ENCODE assay signal across 20 mouse cellular contexts in genomic region chr5:117916349-117916748, GRCm38 (mm10).
DNase-seq lines count a peak whose midpoint lies in the region; ATAC-seq and TF ChIP-seq lines count a peak whose summit lies in the region.
"Had no signal": no experiment of that assay in that cellular context is flagged by ENCODE, and none has a peak within 500 bp of the region (broad histone marks: within the 10 kb centered on the region; RNA-seq: fewer than 3 reads in every experiment).

No protein-coding gene starts in this region.

- peak; percentile 87 for ATAC-seq in frontal cortex, adult (ENCODE audit: low TSS enrichment)
- peak; percentile 74 for ATAC-seq in common myeloid progenitor, adult 5-6 weeks (replicated peaks; ENCODE audit: low read depth, poor library complexity, severe bottlenecking)
- ATAC-seq in midbrain, embryonic 13.5 days, result no peak
- ATAC-seq: forebrain, postnatal 0 days; liver, postnatal 0 days; midbrain, embryonic 15.5 days had no signal

- H3K4me1 ChIP-seq in midbrain, embryonic 13.5 days (replicated peaks), result no peaks in the 10 kb centered on the region
- H3K4me1 ChIP-seq: embryonic facial prominence, embryonic 13.5 days; heart, embryonic 10.5 days; hindbrain, embryonic 15.5 days; midbrain, embryonic 15.5 days had no signal

- H3K27ac ChIP-seq in left cerebral cortex, adult 2 months, result no peak overlapping the region
- H3K27ac ChIP-seq in midbrain, embryonic 13.5 days, result no peak overlapping the region
- H3K27ac ChIP-seq: embryonic facial prominence, embryonic 13.5 days; heart, embryonic 10.5 days; hindbrain, embryonic 15.5 days; macrophage; midbrain, embryonic 15.5 days had no signal

- no peaks in the 10 kb centered on the region for H3K9me3 ChIP-seq in midbrain, embryonic 13.5 days
- H3K9me3 ChIP-seq: embryonic facial prominence, embryonic 13.5 days; heart, embryonic 10.5 days; hindbrain, embryonic 15.5 days; midbrain, embryonic 15.5 days had no signal

- no peak overlapping the region for H3K9ac ChIP-seq in midbrain, embryonic 13.5 days (replicated peaks)
- H3K9ac ChIP-seq: embryonic facial prominence, embryonic 13.5 days; forebrain, postnatal 0 days; hindbrain, embryonic 15.5 days; liver, postnatal 0 days; midbrain, embryonic 15.5 days had no signal

- no peak overlapping the region for H3K4me3 ChIP-seq in left cerebral cortex, adult 2 months
- H3K4me3 ChIP-seq in midbrain, embryonic 13.5 days (replicated peaks), result no peak overlapping the region
- H3K4me3 ChIP-seq: embryonic facial prominence, embryonic 13.5 days; heart, embryonic 10.5 days; hindbrain, embryonic 15.5 days; midbrain, embryonic 15.5 days had no signal

- no peak overlapping the region for H3K4me2 ChIP-seq in midbrain, embryonic 13.5 days (replicated peaks)
- H3K4me2 ChIP-seq: embryonic facial prominence, embryonic 13.5 days; hindbrain, embryonic 15.5 days; midbrain, embryonic 15.5 days had no signal

- DNase-seq in frontal cortex, postnatal 10 days (ENCODE audit: low spot score in 2 of 2), result no peak
- DNase-seq in left cerebral cortex, adult 2 months (ENCODE audit: extremely low spot score in 1 of 2, low spot score in 2 of 2), result peak; percentile 19 to 27
- peak; percentile 17 for DNase-seq in right cerebral cortex, postnatal 14 days
- no peak for DNase-seq in lung, postnatal 4 days
- DNase-seq in heart, postnatal 10 days, result no peak
- DNase-seq: adrenal gland, adult 8-10 months; cerebellum, adult 11-12 months; forebrain, postnatal 0 days; kidney, adult 11 months; kidney, postnatal 10 days; liver; liver, postnatal 0 days had no signal

- intact Hi-C loops in left cerebral cortex, adult 2 months (cut with DNase I), result no loop called here
- intact Hi-C loops in heart, postnatal 10 days (cut with DNase I), result no loop called here

- H3K27me3 ChIP-seq in midbrain, embryonic 13.5 days, result no peaks in the 10 kb centered on the region
- H3K27me3 ChIP-seq: embryonic facial prominence, embryonic 13.5 days; hindbrain, embryonic 15.5 days; midbrain, embryonic 15.5 days had no signal

- TF ChIP-seq CTCF in left cerebral cortex, adult 2 months (IDR thresholded peaks at IDR 0.05), result no peak

- no peaks in the 10 kb centered on the region for H3K36me3 ChIP-seq in midbrain, embryonic 13.5 days
- H3K36me3 ChIP-seq: embryonic facial prominence, embryonic 13.5 days; heart, embryonic 10.5 days; hindbrain, embryonic 15.5 days; midbrain, embryonic 15.5 days had no signal

- 90% methylated on average over 5 of the region's 5 CpGs for WGBS in midbrain, embryonic 13.5 days

Comparison
In these comparisons a context has a peak if more than half of its experiments do, and no peak if none do; other contexts are left out.
1. DNase-seq: peak in left cerebral cortex, adult 2 months (2 of 2) and right cerebral cortex, postnatal 14 days (single experiment); none in frontal cortex, postnatal 10 days (0 of 2), lung, postnatal 4 days (0 of 2) and heart, postnatal 10 days (0 of 2).